Mouse (Mus musculus) left cerebral cortex, adult 11 months (tissue): ENCODE results near the gene Dscam.

Experiments
- DNase-seq: peaks from one replicate; pipeline ENCODE4 v3.0.0; 2022; ENCODE audit warnings: low spot score

Gene Dscam

DNA sequence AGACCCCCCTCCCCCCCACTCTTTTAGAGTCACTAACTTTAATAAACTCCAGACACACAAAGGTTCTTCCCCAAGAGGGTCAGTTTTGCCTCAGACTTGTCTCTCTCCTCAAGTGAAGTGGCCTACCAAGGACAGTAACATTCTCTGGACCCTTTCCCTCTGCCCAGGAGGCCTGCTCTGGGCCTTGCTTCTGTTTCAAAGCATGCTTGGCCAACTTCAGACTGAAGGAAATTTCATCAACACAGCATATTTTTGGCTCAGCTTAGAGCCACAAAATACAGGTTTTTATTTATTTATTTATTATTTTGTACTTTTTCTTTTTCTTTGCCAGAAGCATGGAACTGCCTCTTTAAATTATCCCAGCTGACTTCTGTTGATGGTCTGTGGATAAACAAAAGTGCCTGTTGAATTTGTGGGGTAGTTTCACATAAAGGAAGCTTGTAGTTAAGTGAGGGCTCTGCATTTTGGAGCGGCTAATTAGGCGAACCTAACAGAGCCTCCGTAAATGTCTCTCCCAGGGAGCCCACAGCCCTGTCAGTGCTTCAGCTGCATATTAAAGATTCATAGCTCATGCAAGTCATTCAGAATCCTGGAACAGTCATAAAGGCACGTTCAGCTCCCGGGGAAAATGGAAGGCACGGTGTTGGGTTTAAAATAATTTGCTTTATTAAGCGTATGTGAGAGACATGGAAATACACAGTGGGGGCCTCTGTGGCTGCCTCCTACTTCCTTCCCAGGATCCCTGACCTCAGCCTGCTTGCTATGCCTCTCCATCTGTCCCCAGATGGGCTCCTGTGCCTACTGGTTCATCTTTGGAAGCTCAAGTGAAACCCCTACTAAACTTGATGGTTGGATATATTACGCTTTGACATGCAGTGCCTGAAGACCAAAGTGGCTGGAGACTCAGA lies 606.9 kb downstream of the Dscam start:
- DNase-seq = no peak

DNA sequence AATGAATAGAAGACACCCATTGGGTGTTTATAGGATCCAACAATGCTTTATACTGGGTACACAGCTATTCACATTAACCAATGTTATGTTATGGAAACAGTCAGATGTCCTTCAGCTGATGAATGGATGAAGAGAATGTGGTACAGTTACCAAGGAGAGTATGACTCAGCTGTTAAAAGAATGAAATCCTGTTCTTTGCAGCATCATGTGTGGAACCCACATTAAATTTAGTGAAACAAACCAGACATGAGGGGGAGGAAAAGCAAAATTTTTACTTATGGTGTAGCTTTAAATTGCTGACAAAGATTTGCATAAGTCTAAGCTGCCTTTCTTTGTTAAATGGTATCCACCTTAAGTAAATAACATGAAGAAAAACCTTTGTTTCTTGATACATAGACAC lies 610.8 kb downstream of the Dscam start:
- no peak for DNase-seq

- no peak for DNase-seq
Observed at GRCm38 (mm10) chr16:96558341-96558740, 612.2 kb downstream of the Dscam start.

GRCm38 (mm10) chr16:96556621-96557020 lies 613.9 kb downstream of the Dscam start:
- no peak for DNase-seq

DNA sequence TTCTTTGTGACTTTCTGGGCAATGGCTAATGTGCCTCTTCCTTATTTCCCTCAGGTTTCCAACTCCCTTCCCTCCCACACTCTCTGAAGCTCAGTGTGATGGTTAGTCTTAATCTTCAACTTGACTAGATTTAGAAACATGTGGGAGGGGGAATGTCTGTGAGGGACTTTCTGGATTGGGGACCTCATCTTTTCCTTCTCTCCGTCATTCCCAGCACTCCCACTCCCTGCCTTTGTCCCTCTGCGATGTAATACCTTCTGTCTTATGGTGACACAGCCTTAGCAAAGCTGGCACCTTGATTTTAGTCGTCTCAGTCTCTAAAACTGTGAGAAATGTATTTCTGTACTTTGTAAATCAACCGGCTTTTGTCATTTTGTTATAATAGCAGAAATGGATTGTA lies 615.1 kb downstream of the Dscam start:
- peak; percentile 29 for DNase-seq

DNA sequence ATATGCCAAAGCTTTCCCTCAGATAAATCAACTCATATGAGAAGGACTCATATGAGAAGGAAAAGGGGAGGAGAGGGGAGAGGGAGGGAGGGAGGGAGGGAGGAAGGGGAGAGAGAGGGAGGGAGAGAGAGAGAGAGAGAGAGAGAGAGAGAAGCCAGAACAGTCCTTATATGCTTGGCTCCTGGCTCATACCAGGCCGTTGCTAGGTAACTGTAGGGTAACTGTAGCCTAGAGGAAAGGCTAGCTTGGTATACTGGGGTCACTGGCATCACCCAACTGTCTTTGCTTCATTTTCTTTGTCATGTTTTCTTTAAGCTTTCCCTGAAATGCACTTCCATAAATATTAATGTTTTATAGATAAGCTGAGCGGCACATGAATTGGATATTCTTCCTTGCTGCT lies 617.9 kb downstream of the Dscam start:
- no peak for DNase-seq

GRCm38 (mm10) chr16:96541056-96541455 lies 629.5 kb downstream of the Dscam start:
- DNase-seq = no peak
